Mouse (Mus musculus) megakaryocyte-erythroid progenitor cell, adult 5-6 weeks (primary cell): Measurements from ENCODE around the gene Cep78. TPM values are rescaled to one million over a fixed set of nuclear protein-coding genes. Genes with fewer than 3 reads are reported as not detected.

ENCODE experiments used
- ATAC-seq: replicated peaks from 2 replicates; pipeline ENCODE4 v1.8.0; 2016; ENCODE audit warnings: mild to moderate bottlenecking, inconsistent platforms; ENCODE audit not compliant: severe bottlenecking, poor library complexity, low FRiP score, low TSS enrichment
- total RNA-seq, 2 experiments: library from RNA; stranded (forward) in 1 of 2; stranded (reverse) in 1 of 2; fragments of 200-1000, 215-1000 nt in 1 of 2; fragments of >200 nt in 1 of 2; fragmentation: Nextera tagmentation in 1 of 2; gene quantifications; 2 replicates each; pipeline ENCODE4 v1.2.3; 2014 to 2017

Cep78 gene
- total RNA-seq, 2 experiments from 2014 or later = 25.8 to 29.4 TPM

- no peak for ATAC-seq
Measured at GRCm38 (mm10) chr19:15982926-15983738, 1.7 kb downstream of the Cep78 start.

- ATAC-seq = peak; percentile 73
Measured at GRCm38 (mm10) chr19:15981861-15982260, 2.9 kb downstream of the Cep78 start.

- ATAC-seq = no peak
Measured at GRCm38 (mm10) chr19:15973365-15973764, 11.4 kb downstream of the Cep78 start.

GRCm38 (mm10) chr19:15965082-15965481 is 19.7 kb downstream of the Cep78 start:
- peak; percentile 94 for ATAC-seq

GRCm38 (mm10) chr19:15964533-15964932 is 20.3 kb downstream of the Cep78 start:
- no peak for ATAC-seq

GRCm38 (mm10) chr19:15963011-15963695 is 21.6 kb downstream of the Cep78 start:
- ATAC-seq = no peak

- no peak for ATAC-seq
Measured at GRCm38 (mm10) chr19:15962313-15962712, 22.5 kb downstream of the Cep78 start.

GRCm38 (mm10) chr19:15950225-15950624 is 34.6 kb downstream of the Cep78 start:
- no peak for ATAC-seq

- no peak for ATAC-seq
Measured at GRCm38 (mm10) chr19:15948867-15949266, 35.9 kb downstream of the Cep78 start.

GRCm38 (mm10) chr19:15948426-15948825 is 36.4 kb downstream of the Cep78 start:
- no peak for ATAC-seq

GRCm38 (mm10) chr19:15947237-15947636 is 37.6 kb downstream of the Cep78 start, which contains the start of gene Psat1:
Psat1 (minus strand) TSS chr19:15947337.
- no peak for ATAC-seq

GRCm38 (mm10) chr19:15946663-15947062 is 38.1 kb downstream of the Cep78 start:
- no peak for ATAC-seq

GRCm38 (mm10) chr19:15943117-15943423 is 41.7 kb downstream of the Cep78 start:
- no peak for ATAC-seq

GRCm38 (mm10) chr19:15942421-15943116 is 42.2 kb downstream of the Cep78 start:
- ATAC-seq = no peak

GRCm38 (mm10) chr19:15941399-15941798 is 43.4 kb downstream of the Cep78 start:
- no peak for ATAC-seq

GRCm38 (mm10) chr19:15925719-15926045 is 59.1 kb downstream of the Cep78 start:
- no peak for ATAC-seq

GRCm38 (mm10) chr19:15924866-15925718 is 59.7 kb downstream of the Cep78 start:
- ATAC-seq = peak; percentile 97

GRCm38 (mm10) chr19:15924181-15924865 is 60.5 kb downstream of the Cep78 start:
- ATAC-seq = peak; percentile 68

GRCm38 (mm10) chr19:15923426-15923825 is 61.4 kb downstream of the Cep78 start:
- ATAC-seq = no peak
